In genomic region chr17:75539841-75540240, GRCm38 (mm10) we compare ENCODE assay signal across 21 mouse cellular contexts.
"Had no signal": no experiment of that assay in that cellular context is flagged by ENCODE, and none has a peak within 500 bp of the region (broad histone marks: within the 10 kb centered on the region; RNA-seq: fewer than 3 reads in every experiment).

No protein-coding gene starts in this region.

- DNase-seq: gastrocnemius, postnatal 14 days; gastrocnemius, postnatal 36 days; heart, adult 18-20 months; heart, postnatal 14 days; heart, postnatal 36 days; kidney, adult 18-20 months; kidney, adult 8-10 months; kidney, postnatal 10 days; kidney, postnatal 25 days; kidney, postnatal 4 days had no signal

- H3K27ac ChIP-seq: heart, embryonic 10.5 days; heart, embryonic 13.5 days; heart, embryonic 15.5 days; hindbrain, embryonic 13.5 days; hindbrain, embryonic 15.5 days; hindbrain, postnatal 0 days; layer of hippocampus, adult 2 months; left cerebral cortex, adult 2 months; limb, embryonic 10.5 days; limb, embryonic 12.5 days; liver, embryonic 12.5 days had no signal

- H3K9me3 ChIP-seq: heart, embryonic 10.5 days; heart, embryonic 13.5 days; heart, embryonic 15.5 days; hindbrain, embryonic 13.5 days; hindbrain, embryonic 15.5 days; limb, embryonic 10.5 days; limb, embryonic 12.5 days; liver, embryonic 12.5 days had no signal

- H3K4me3 ChIP-seq: heart, embryonic 10.5 days; heart, embryonic 13.5 days; heart, embryonic 15.5 days; hindbrain, embryonic 13.5 days; hindbrain, embryonic 15.5 days; layer of hippocampus, adult 2 months; left cerebral cortex, adult 2 months; limb, embryonic 10.5 days; limb, embryonic 12.5 days; liver, embryonic 12.5 days had no signal

- H3K4me2 ChIP-seq: heart, embryonic 13.5 days; heart, embryonic 15.5 days; hindbrain, embryonic 13.5 days; hindbrain, embryonic 15.5 days; limb, embryonic 12.5 days; liver, embryonic 12.5 days had no signal

- H3K4me1 ChIP-seq: hindbrain, embryonic 13.5 days; hindbrain, embryonic 15.5 days; limb, embryonic 10.5 days; limb, embryonic 12.5 days had no signal

- H3K27me3 ChIP-seq: heart, embryonic 13.5 days; heart, embryonic 15.5 days; hindbrain, embryonic 13.5 days; hindbrain, embryonic 15.5 days; limb, embryonic 12.5 days; liver, embryonic 12.5 days had no signal

- H3K9ac ChIP-seq: heart, embryonic 13.5 days; heart, embryonic 15.5 days; hindbrain, embryonic 13.5 days; hindbrain, embryonic 15.5 days; limb, embryonic 12.5 days; liver, embryonic 12.5 days had no signal

- ATAC-seq: hindbrain, postnatal 0 days had no signal
